Mouse (Mus musculus) small intestine, adult 2 months (tissue): ENCODE data around the gene Atp6v1g2. TPM values are rescaled to one million over a fixed set of nuclear protein-coding genes. Genes with fewer than 3 reads are reported as not detected.

Source experiments
- H3K27ac ChIP-seq: fragments of 200-500 bp; 2 replicates; pipeline ENCODE4 v1.5.1; 2012; ENCODE audit warnings: low read depth, low read length, control low read depth, inconsistent platforms; ENCODE audit not compliant: insufficient read depth
- H3K27me3 ChIP-seq: fragments of 200-500 bp; 2 replicates; pipeline ENCODE4 v1.6.1; 2012; ENCODE audit warnings: mild to moderate bottlenecking, moderate library complexity, low read length, inconsistent platforms; ENCODE audit not compliant: control insufficient read depth, insufficient read depth
- H3K36me3 ChIP-seq: fragments of 200-500 bp; 2 replicates; pipeline ENCODE4 v1.6.1; 2012; ENCODE audit warnings: mild to moderate bottlenecking, low read length, control low read depth, inconsistent platforms; ENCODE audit not compliant: control insufficient read depth, insufficient read depth
- H3K4me1 ChIP-seq: fragments of 200-500 bp; 2 replicates; pipeline ENCODE4 v1.6.1; 2012; ENCODE audit warnings: low read length, inconsistent platforms, mixed read lengths; ENCODE audit not compliant: control insufficient read depth, insufficient read depth, insufficient read length
- H3K4me3 ChIP-seq: fragments of 200-500 bp; 2 replicates; pipeline ENCODE4 v1.5.1; 2012; ENCODE audit warnings: low read depth, mild to moderate bottlenecking, control low read depth, inconsistent platforms, low read length, moderate library complexity
- CTCF ChIP-seq: fragments of 200-500 bp; IDR thresholded peaks from 2 replicates; pipeline ENCODE4 v1.5.1; 2012; ENCODE audit warnings: low read depth, mild to moderate bottlenecking, control low read depth, inconsistent platforms, low read length, moderate library complexity, mixed read lengths; ENCODE audit not compliant: insufficient replicate concordance, insufficient read length; ENCODE audit errors: extremely low read depth
- POLR2A ChIP-seq: fragments of 200-500 bp; IDR thresholded peaks from 2 replicates; pipeline ENCODE4 v1.6.1; 2012; ENCODE audit warnings: low read depth, mild to moderate bottlenecking, control low read depth, inconsistent platforms, low read length, moderate library complexity
- WGBS: fragments of 180-500 bp; shearing (Covaris S2); methylation state at CpG from one replicate; pipeline ENCODE4 v1.1.7; 2018; 5-methylcytosine and 5-hydroxymethylcytosine counted together
- polyA plus RNA-seq: library from polyadenylated mRNA; depleted of rRNA; stranded (reverse); fragments of >200 nt; gene quantifications from 2 replicates; pipeline ENCODE4 v1.2.3, GENCODE M21; 2012

Gene Atp6v1g2
- polyA plus RNA-seq, 1 experiment = 2.8 TPM

- TF ChIP-seq POLR2A = no peak
- no peak for TF ChIP-seq CTCF
- H3K4me3 ChIP-seq = no peak overlapping the region
- no peaks in the 10 kb centered on the region for H3K36me3 ChIP-seq
- H3K4me1 ChIP-seq = peaks cover 12% of the 10 kb centered on the region
- no peak overlapping the region for H3K27ac ChIP-seq
- H3K27me3 ChIP-seq = no peaks in the 10 kb centered on the region
- 95% methylated on average over 12 of the region's 12 CpGs for WGBS
Measured at GRCm38 (mm10) chr17:35237504-35237903, 4.0 kb downstream of the Atp6v1g2 start.

- 77% methylated on average over 5 of the region's 5 CpGs for WGBS
- Histone ChIP-seq H3K36me3 (peaks cover 15% of the 10 kb centered on the region), H3K4me3 (no peak overlapping the region), H3K27me3 (no peaks in the 10 kb centered on the region), H3K27ac (no peak overlapping the region), H3K4me1 (peaks cover 24% of the 10 kb centered on the region)
- TF ChIP-seq CTCF (no peak), POLR2A (no peak)
Measured at GRCm38 (mm10) chr17:35239700-35240099, 6.2 kb downstream of the Atp6v1g2 start.

GRCm38 (mm10) chr17:35240384-35241304 lies 7.2 kb downstream of the Atp6v1g2 start:
- H3K27me3 ChIP-seq = no peaks in the 10 kb centered on the region
- peaks cover 22% of the 10 kb centered on the region for H3K4me1 ChIP-seq
- no peak for TF ChIP-seq CTCF
- TF ChIP-seq POLR2A = no peak
- peak overlapping the region; percentile 99 for H3K27ac ChIP-seq
- H3K4me3 ChIP-seq = peak overlapping the region; percentile 85
- H3K36me3 ChIP-seq = peaks cover 21% of the 10 kb centered on the region
- WGBS = 21% methylated on average over 12 of the region's 12 CpGs

DNA sequence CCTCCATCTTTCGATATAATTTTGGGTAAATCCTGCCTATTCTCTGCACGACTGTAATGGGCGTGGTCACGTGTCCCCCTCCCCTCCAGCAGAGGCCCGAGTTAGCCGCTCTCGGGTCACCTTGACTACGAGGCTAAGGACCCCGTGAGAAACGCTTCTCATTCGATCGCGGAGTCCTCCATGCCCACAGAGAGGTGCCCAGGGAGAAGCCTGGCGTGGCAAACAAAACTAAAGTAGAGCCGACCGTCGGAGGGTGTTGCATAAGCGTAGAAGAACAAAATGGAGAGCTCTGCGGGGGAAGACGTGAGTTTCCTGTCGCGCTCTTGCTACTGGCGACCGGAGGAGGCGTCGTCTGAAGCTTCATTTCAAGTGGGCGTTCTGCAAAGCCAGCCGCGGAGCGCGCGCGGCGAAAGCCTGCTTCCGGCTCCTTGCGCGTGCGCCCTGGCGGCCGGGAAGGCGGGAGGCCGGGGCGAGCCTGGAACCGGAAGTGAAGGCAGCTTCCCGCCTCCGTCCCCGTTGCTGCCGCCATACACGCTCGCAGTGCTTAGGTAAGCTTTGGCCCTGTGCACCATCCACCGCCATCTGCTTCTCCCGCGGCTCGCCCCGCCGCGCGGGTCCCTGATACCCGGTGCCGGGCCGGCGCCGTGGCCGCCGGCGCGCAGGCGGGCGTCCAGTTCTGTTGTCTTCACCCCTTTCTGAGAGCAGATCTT lies 8.0 kb downstream of the Atp6v1g2 start, which contains the start of gene Ddx39b:
Ddx39b (plus strand) TSS at position 442 of the 710 bp plus-strand sequence.
- Histone ChIP-seq H3K27ac (peak within 1 kb of the TSS; percentile 99), H3K4me1 (peaks cover 22% of the 10 kb centered on the region), H3K27me3 (no peaks in the 10 kb centered on the region), H3K36me3 (peaks cover 29% of the 10 kb centered on the region), H3K4me3 (peak within 1 kb of the TSS; percentile 85)
- no peak for TF ChIP-seq CTCF
- TF ChIP-seq POLR2A = peak; percentile 67; the same call in 1 of the 2 replicates
- WGBS = under 1% methylated on average over 69 of the region's 69 CpGs

GRCm38 (mm10) chr17:35242015-35242941 lies 8.8 kb downstream of the Atp6v1g2 start:
- Histone ChIP-seq H3K27ac (peak overlapping the region; percentile 90), H3K27me3 (no peaks in the 10 kb centered on the region), H3K4me1 (peaks cover 22% of the 10 kb centered on the region), H3K36me3 (peaks cover 37% of the 10 kb centered on the region), H3K4me3 (peak overlapping the region; percentile 85)
- TF ChIP-seq POLR2A (0 out of 2 replicates have a peak, but pooled peaks have one; percentile 36), CTCF (no peak; the same call in 1 of the 2 replicates)
- WGBS = under 1% methylated on average over 55 of the region's 55 CpGs

GRCm38 (mm10) chr17:35243086-35243485 lies 9.6 kb downstream of the Atp6v1g2 start:
- peaks cover 45% of the 10 kb centered on the region for H3K36me3 ChIP-seq
- H3K27me3 ChIP-seq = no peaks in the 10 kb centered on the region
- H3K4me3 ChIP-seq = peak overlapping the region; percentile 85
- H3K27ac ChIP-seq = peak overlapping the region; percentile 90
- under 1% methylated on average over 16 of the region's 16 CpGs for WGBS
- no peak for TF ChIP-seq POLR2A
- peak; percentile 20; the same call in 1 of the 2 replicates for TF ChIP-seq CTCF
- peaks cover 22% of the 10 kb centered on the region for H3K4me1 ChIP-seq
